8 mouse cellular contexts compared by ENCODE assay signal in the genomic region with DNA sequence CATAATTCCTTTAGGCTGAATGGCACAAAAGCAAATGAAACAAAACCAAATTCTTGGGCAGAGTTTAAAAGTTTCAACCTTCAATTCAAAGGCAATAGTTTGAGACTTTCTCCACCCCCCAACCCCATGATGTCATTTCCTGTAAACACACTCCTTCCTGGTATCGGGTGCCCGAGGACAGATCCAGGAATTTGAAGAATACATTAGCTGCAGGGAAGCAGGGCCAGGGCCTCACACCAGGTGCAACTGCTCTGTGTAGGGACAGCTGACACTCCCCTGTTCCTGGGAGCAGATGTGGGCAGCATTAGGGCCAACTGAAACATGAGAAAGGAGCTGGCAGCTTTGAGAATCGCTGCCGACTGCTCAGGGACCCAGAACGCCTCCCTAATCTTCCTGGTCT.
A peak's percentile ranks its signal among the peaks of the same experiment; 100 is the strongest.
DNase-seq lines count a peak whose midpoint lies in the region; ATAC-seq and TF ChIP-seq lines count a peak whose summit lies in the region.

No protein-coding gene starts in this region.

- WGBS in hindbrain, embryonic 10.5 days: 51% methylated on average over 5 of the region's 5 CpGs
- WGBS in hindbrain, embryonic 11.5 days: 55% methylated on average over 5 of the region's 5 CpGs
- WGBS in heart, embryonic 14.5 days: 16% methylated on average over 5 of the region's 5 CpGs
- WGBS in liver, embryonic 14.5 days (ENCODE audit: insufficient replicate concordance): 45% methylated on average over 5 of the region's 5 CpGs

- no peaks in the 10 kb centered on the region for H3K27me3 ChIP-seq in hindbrain, embryonic 10.5 days (ENCODE audit: insufficient read depth, poor library complexity, severe bottlenecking)
- H3K27me3 ChIP-seq in hindbrain, embryonic 11.5 days (ENCODE audit: control insufficient read depth, insufficient read depth, low read length): no peaks in the 10 kb centered on the region
- H3K27me3 ChIP-seq in heart, embryonic 14.5 days (ENCODE audit: control insufficient read depth, insufficient read depth, low read length): no peaks in the 10 kb centered on the region
- H3K27me3 ChIP-seq in liver, embryonic 14.5 days (ENCODE audit: control insufficient read depth, insufficient read depth, low read length): no peaks in the 10 kb centered on the region

- H3K9me3 ChIP-seq in hindbrain, embryonic 10.5 days: no peaks in the 10 kb centered on the region
- H3K9me3 ChIP-seq in hindbrain, embryonic 11.5 days (ENCODE audit: control insufficient read depth, low read length): no peaks in the 10 kb centered on the region
- H3K9me3 ChIP-seq in ES-E14 (ENCODE audit: control insufficient read depth, insufficient read depth, low read depth, low read length): no peaks in the 10 kb centered on the region
- no peaks in the 10 kb centered on the region for H3K9me3 ChIP-seq in heart, embryonic 14.5 days (ENCODE audit: control insufficient read depth, low read length)
- H3K9me3 ChIP-seq in liver, embryonic 14.5 days (ENCODE audit: control insufficient read depth, low read length): no peaks in the 10 kb centered on the region

- in situ Hi-C loops in ES-E14 (cut with MboI; ENCODE audit: low sequenced_read_pairs in 2 of 2, unreplicated experiment in 2 of 2): no loop called here

- H3K36me3 ChIP-seq in hindbrain, embryonic 10.5 days: peaks cover 44% of the 10 kb centered on the region
- no peaks in the 10 kb centered on the region for H3K36me3 ChIP-seq in hindbrain, embryonic 11.5 days (ENCODE audit: control insufficient read depth, insufficient read depth, low read length)
- peaks cover 3% of the 10 kb centered on the region; the same call in 1 of the 2 replicates for H3K36me3 ChIP-seq in ES-E14 (ENCODE audit: control insufficient read depth, insufficient read depth, low read length, poor library complexity, severe bottlenecking)
- H3K36me3 ChIP-seq in heart, embryonic 14.5 days (ENCODE audit: control insufficient read depth, insufficient read depth, low read length): no peaks in the 10 kb centered on the region
- H3K36me3 ChIP-seq in liver, embryonic 14.5 days (replicated peaks; ENCODE audit: control insufficient read depth, insufficient read depth, low read depth): peaks cover 12% of the 10 kb centered on the region

- DNase-seq in hindbrain, embryonic 10.5 days (ENCODE audit: low spot score): peak; percentile 25
- no peak for DNase-seq in hindbrain, embryonic 11.5 days (ENCODE audit: low spot score)
- DNase-seq in ES-E14 (ENCODE audit: low read depth, low spot score): peak; percentile 63
- peak in 1 of 3 experiments; percentile 49 for DNase-seq in liver, embryonic 14.5 days (ENCODE audit: low read depth in 3 of 3, low spot score in 3 of 3)
- no peak for DNase-seq in layer of hippocampus, adult 18-20 months (ENCODE audit: low spot score in 2 of 2)
- DNase-seq in adrenal gland, postnatal 36 days: no peak

- peak overlapping the region; percentile 77 for H3K27ac ChIP-seq in hindbrain, embryonic 10.5 days
- no peak overlapping the region for H3K27ac ChIP-seq in hindbrain, embryonic 11.5 days (ENCODE audit: low read depth, low read length)
- H3K27ac ChIP-seq in ES-E14 (ENCODE audit: insufficient read depth, low read depth, low read length, poor library complexity, severe bottlenecking): peak overlapping the region; percentile 96
- H3K27ac ChIP-seq in heart, embryonic 14.5 days (replicated peaks in 1 of 2; ENCODE audit: control insufficient read depth in 1 of 2, insufficient read depth in 1 of 2, low read depth in 2 of 2, low read length in 2 of 2): peak overlapping the region; percentile 10 to 55; a peak in 1 of 4 replicates
- peak overlapping the region; percentile 74 for H3K27ac ChIP-seq in liver, embryonic 14.5 days

- no peak overlapping the region for H3K9ac ChIP-seq in hindbrain, embryonic 11.5 days (ENCODE audit: low read depth, low read length)
- peak overlapping the region; percentile 73 for H3K9ac ChIP-seq in ES-E14 (ENCODE audit: insufficient read depth, low read depth, low read length, poor library complexity, severe bottlenecking)
- H3K9ac ChIP-seq in heart, embryonic 14.5 days (ENCODE audit: low read length): no peak overlapping the region
- H3K9ac ChIP-seq in liver, embryonic 14.5 days (replicated peaks): peak overlapping the region; percentile 51

- no peak overlapping the region for H3K4me3 ChIP-seq in hindbrain, embryonic 10.5 days
- no peak overlapping the region for H3K4me3 ChIP-seq in hindbrain, embryonic 11.5 days (ENCODE audit: low read depth, low read length)
- peak overlapping the region; percentile 36 to 41; a peak in 3 of 4 replicates for H3K4me3 ChIP-seq in ES-E14 (ENCODE audit: insufficient read depth in 1 of 2, low read depth in 1 of 2, low read length in 2 of 2, poor library complexity in 1 of 2, severe bottlenecking in 1 of 2)
- H3K4me3 ChIP-seq in heart, embryonic 14.5 days (ENCODE audit: control insufficient read depth in 1 of 2, insufficient read depth in 1 of 2, low read depth in 1 of 2, low read length in 2 of 2): no peak overlapping the region
- H3K4me3 ChIP-seq in liver, embryonic 14.5 days (ENCODE audit: insufficient read depth in 1 of 2, low read depth in 2 of 2, low read length in 2 of 2): no peak overlapping the region

- ATAC-seq in hindbrain, embryonic 11.5 days (ENCODE audit: low FRiP score): no peak
- ATAC-seq in heart, embryonic 14.5 days (ENCODE audit: insufficient number of reproducible peaks, insufficient read depth, low FRiP score, low read depth): no peak
- no peak for ATAC-seq in liver, embryonic 14.5 days (ENCODE audit: insufficient read depth)
- ATAC-seq in frontal cortex, adult (ENCODE audit: low TSS enrichment): no peak

- no peak for TF ChIP-seq CTCF in liver, embryonic 14.5 days (IDR thresholded peaks at IDR 0.05; ENCODE audit: low read depth)

- H3K4me2 ChIP-seq in hindbrain, embryonic 11.5 days (replicated peaks; ENCODE audit: low read depth, low read length): no peak overlapping the region
- H3K4me2 ChIP-seq in heart, embryonic 14.5 days (ENCODE audit: low read length): peak overlapping the region; percentile 2
- H3K4me2 ChIP-seq in liver, embryonic 14.5 days (ENCODE audit: low read depth): peak overlapping the region; percentile 26

- TF ChIP-seq EP300 in liver, embryonic 14.5 days (IDR thresholded peaks at IDR 0.05; ENCODE audit: low read depth): no peak

- peaks cover 15% of the 10 kb centered on the region for H3K4me1 ChIP-seq in hindbrain, embryonic 10.5 days (replicated peaks)
- H3K4me1 ChIP-seq in hindbrain, embryonic 11.5 days (replicated peaks; ENCODE audit: control insufficient read depth, insufficient read depth, low read length): no peaks in the 10 kb centered on the region
- H3K4me1 ChIP-seq in ES-E14 (ENCODE audit: control insufficient read depth in 2 of 2, insufficient read depth in 2 of 2, low read length in 2 of 2, poor library complexity in 1 of 2): peaks cover 11 to 32% of the 10 kb centered on the region in 2 experiments
- H3K4me1 ChIP-seq in heart, embryonic 14.5 days (ENCODE audit: control insufficient read depth in 2 of 2, insufficient read depth in 2 of 2, low read length in 2 of 2): peaks cover 9 to 13% of the 10 kb centered on the region in 2 experiments
- peaks cover 28 to 37% of the 10 kb centered on the region in 2 experiments for H3K4me1 ChIP-seq in liver, embryonic 14.5 days (replicated peaks; ENCODE audit: control insufficient read depth in 2 of 2, insufficient read depth in 2 of 2, low read length in 1 of 2)

TF ChIP-seq in ES-E14, 5 proteins besides CTCF, POLR2A, EP300 and RAD21:
- no peak for TF ChIP-seq ZC3H11A (IDR thresholded peaks at IDR 0.05; ENCODE audit: borderline replicate concordance, low read depth, low read length)
- no peak for TF ChIP-seq MAFK (IDR thresholded peaks at IDR 0.05; ENCODE audit: insufficient read depth, low read depth, low read length)
- TF ChIP-seq CHD2 (IDR thresholded peaks at IDR 0.05; ENCODE audit: low read depth, low read length): no peak
- no peak for TF ChIP-seq HCFC1 (IDR thresholded peaks at IDR 0.05; ENCODE audit: borderline replicate concordance, insufficient read depth, low read length)
- no peak for TF ChIP-seq ZNF384 (IDR thresholded peaks at IDR 0.05; ENCODE audit: low read depth, low read length)

Comparison
In these comparisons a context has a peak if more than half of its experiments do, and no peak if none do; other contexts are left out.
1. DNase-seq: peak in hindbrain, embryonic 10.5 days (single experiment) and ES-E14 (single experiment); none in hindbrain, embryonic 11.5 days (single experiment), layer of hippocampus, adult 18-20 months (0 of 2) and adrenal gland, postnatal 36 days (0 of 2).
2. H3K4me3 ChIP-seq: peak in ES-E14 (2 of 2); none in hindbrain, embryonic 10.5 days (single experiment), hindbrain, embryonic 11.5 days (single experiment), heart, embryonic 14.5 days (0 of 2) and liver, embryonic 14.5 days (0 of 2).
3. H3K9ac ChIP-seq: peak in ES-E14 (single experiment) and liver, embryonic 14.5 days (single experiment); none in hindbrain, embryonic 11.5 days (single experiment) and heart, embryonic 14.5 days (single experiment).